Mouse (Mus musculus): ENCODE data around the gene Olfr437.
"Not testable (repeated sequence)": the region's sequence is repeated elsewhere in the genome, so short reads cannot be mapped to it uniquely, and the experiment has no call there.

The Olfr437 gene

GRCm38 (mm10) chr6:43162982-43163381, at the start of gene Olfr437:
Gene Olfr437 (plus strand): TSS chr6:43163282.
- no peak for DNase-seq

- DNase-seq, result not testable (repeated sequence)
Measured at GRCm38 (mm10) chr6:43146267-43146666, 16.8 kb upstream of the Olfr437 start, which contains the start of gene Olfr237-ps1. Gene Olfr237-ps1 (plus strand): TSS chr6:43146567.

- peak; percentile 67 to 68 for DNase-seq
Measured at GRCm38 (mm10) chr6:43159502-43159901, 3.6 kb upstream of the Olfr437 start.

- peak; percentile 74 to 81 for DNase-seq
Measured at GRCm38 (mm10) chr6:43167246-43167645, 4.2 kb downstream of the Olfr437 start.

GRCm38 (mm10) chr6:43171840-43172239, 8.8 kb downstream of the Olfr437 start, which contains the start of gene Olfr13:
Gene Olfr13 (plus strand): TSS chr6:43172140.
- no peak for DNase-seq

- DNase-seq, result no peak
Measured at GRCm38 (mm10) chr6:43178129-43178528, 15.0 kb downstream of the Olfr437 start.

GRCm38 (mm10) chr6:43178584-43179501, 15.8 kb downstream of the Olfr437 start:
- DNase-seq, result no peak

- DNase-seq, result no peak
Measured at GRCm38 (mm10) chr6:43190986-43191385, 27.9 kb downstream of the Olfr437 start.

GRCm38 (mm10) chr6:43196781-43197180, 33.7 kb downstream of the Olfr437 start, which contains the start of gene Olfr435:
Gene Olfr435 (plus strand): TSS chr6:43197146.
- DNase-seq, result no peak

- no peak for DNase-seq
Measured at GRCm38 (mm10) chr6:43198094-43198493, 35.0 kb downstream of the Olfr437 start.

- no peak for DNase-seq
Measured at GRCm38 (mm10) chr6:43202786-43203185, 39.7 kb downstream of the Olfr437 start.

- DNase-seq, result no peak
Measured at GRCm38 (mm10) chr6:43205355-43205754, 42.3 kb downstream of the Olfr437 start.

- DNase-seq, result not testable (repeated sequence)
Measured at GRCm38 (mm10) chr6:43212873-43213272, 49.8 kb downstream of the Olfr437 start, which contains the start of gene Olfr434. Gene Olfr434 (plus strand): TSS chr6:43213021.
